Mouse (Mus musculus) E14TG2a.4 (cell line): Measurements from ENCODE around the gene Rnf150.

ENCODE experiments used
- CTCF ChIP-seq: conservative IDR thresholded peaks from 2 replicates; pipeline ENCODE4 v1.5.1; 2014; ENCODE audit warnings: low read length
- POU5F1 ChIP-seq: IDR thresholded peaks from 2 replicates; pipeline ENCODE4 v1.6.1; 2014; ENCODE audit warnings: low read length, borderline replicate concordance

DNA sequence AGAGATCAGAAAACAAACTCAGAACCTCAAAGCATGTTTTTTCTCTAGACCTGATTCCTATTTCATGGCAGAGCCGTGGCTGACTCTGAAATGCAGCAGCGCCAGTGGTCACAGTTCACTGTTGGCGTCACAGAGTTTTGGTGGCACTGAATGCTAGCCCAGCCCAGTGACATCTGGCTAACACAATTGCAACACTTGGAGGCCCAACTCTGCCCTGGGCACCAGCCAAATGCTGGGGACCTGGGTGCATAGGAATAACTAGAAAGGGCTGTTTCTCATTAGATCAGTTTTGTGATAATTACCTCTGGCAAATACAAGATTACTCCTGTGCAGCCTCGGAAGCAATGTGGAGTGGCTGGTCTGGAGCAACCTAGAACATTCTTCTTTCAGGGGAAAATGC is 31.9 kb downstream of the Rnf150 start:
- TF ChIP-seq CTCF (no peak), POU5F1 (no peak)
